Mouse (Mus musculus): ENCODE measurements around the gene Rnf130.

Rnf130 gene

DNA sequence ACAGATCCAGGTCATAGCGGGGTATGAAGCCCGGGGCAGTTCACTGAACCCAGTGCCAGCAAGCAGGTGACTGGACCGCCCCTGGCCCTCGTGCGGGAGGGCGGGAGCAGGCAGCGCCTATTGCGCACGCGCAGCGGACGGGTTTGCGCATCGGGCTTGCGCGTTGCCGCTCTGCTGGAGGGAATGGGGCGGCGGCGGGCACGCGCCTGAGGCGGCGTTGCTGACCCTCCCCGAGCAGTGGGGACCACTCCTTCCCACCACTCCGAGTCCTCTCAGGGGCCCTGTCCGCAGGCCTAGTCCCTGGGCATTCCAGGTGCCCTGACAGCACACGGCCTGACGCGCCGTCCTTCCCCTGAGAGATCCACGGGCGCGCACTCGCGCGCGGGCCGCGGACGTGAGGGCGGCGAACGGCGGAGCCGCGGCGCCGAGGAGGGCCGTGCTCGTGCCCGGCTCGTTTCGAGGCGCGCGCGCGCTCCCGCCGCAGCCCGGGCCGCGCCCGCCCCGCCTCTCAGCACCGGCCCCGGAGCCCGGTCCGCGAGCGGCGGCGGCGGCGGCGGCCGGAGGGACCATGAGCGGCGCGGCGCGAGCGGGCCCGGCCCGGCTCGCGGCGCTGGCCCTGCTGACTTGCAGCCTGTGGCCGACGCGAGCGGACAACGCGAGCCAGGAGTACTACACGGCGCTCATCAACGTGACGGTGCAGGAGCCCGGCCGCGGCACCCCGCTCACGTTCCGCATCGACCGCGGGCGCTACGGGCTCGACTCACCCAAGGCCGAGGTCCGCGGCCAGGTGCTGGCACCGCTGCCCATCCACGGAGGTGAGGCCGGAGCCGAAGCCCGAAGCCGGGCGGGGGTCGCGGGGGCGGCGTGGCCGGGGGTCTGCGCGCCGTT lies at the start of gene Rnf130:
Gene Rnf130, plus strand, starts transcription at position 514 of the 888 bp plus-strand sequence.
- in situ Hi-C loops (cut with MboI, MseI), result loop anchor here (5.0 to 10.0 kb wide), 2 partner anchors 38 to 770 kb away; no protein-coding TSS in a partner anchor

DNA sequence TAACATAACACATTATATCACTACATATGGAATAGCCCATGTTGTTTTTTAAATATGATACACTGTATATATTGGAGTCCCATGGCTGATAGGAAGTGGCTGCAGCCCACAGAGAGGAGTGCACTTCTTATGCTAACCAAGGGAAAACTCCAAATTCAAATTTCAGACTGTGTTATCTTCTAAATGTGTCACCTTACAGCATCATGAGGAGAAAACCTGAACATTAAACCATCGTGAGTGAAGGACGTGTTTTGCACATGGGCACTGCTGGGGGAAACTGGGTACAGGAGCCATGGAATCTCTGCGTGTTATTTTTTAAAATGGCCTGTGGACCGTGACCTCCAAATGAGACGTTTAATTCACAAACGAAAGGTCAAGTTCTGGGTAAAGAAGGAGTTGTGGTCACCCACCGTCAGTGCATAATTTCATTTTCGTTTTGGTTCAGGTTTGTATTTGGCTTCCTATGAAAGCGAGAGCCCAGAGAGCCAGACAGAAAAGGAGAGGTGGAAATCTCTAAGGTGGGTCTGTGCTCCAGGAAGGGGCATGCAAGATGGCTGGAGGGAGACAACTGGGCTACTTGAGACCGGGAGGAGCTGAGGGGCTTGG lies 47.1 kb upstream of the Rnf130 start:
- in situ Hi-C loops (cut with MboI, MseI), result no loop called here

DNA sequence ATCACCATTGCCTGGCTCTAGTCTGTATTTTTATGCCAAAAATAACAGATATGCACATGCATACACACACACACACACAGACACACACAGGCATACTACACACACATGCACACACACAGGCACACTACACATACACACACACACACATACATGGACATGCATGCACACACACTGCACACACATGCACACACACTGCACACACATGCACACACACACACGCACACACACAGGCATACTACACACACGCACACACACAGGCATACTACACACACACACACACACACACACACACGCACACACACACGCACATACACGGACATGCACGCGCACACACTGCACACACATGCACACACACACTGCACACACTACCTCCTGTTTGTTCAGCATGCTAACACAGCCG lies 46.2 kb upstream of the Rnf130 start:
- in situ Hi-C loops (cut with MboI, MseI), result no loop called here

DNA sequence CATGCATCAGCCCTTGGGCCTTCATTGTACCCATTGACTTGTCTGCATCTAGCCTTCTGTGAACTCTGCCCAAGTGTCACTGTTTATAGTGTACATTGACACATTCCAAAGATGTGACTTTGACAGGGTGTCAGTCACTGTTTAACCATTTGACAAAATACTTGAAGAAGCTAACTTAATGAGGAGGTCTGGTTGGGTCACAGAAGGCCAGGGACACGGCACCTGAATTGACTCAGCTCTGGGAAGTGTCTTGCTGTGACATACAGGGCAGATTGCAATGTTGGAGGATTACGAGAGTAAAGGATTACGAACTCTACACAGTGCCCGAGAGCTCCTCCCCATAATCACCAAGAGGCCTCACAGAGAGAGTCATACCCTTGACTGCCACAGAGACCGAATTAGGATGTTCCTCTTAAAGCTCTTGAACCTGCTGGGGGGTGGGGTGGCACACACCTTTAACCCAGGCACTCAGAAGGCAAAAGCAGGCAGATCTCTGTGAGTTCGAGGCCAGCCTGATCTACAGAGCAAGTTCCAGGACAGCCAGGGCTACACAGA lies 44.4 kb upstream of the Rnf130 start:
- in situ Hi-C loops (cut with MboI, MseI), result no loop called here

DNA sequence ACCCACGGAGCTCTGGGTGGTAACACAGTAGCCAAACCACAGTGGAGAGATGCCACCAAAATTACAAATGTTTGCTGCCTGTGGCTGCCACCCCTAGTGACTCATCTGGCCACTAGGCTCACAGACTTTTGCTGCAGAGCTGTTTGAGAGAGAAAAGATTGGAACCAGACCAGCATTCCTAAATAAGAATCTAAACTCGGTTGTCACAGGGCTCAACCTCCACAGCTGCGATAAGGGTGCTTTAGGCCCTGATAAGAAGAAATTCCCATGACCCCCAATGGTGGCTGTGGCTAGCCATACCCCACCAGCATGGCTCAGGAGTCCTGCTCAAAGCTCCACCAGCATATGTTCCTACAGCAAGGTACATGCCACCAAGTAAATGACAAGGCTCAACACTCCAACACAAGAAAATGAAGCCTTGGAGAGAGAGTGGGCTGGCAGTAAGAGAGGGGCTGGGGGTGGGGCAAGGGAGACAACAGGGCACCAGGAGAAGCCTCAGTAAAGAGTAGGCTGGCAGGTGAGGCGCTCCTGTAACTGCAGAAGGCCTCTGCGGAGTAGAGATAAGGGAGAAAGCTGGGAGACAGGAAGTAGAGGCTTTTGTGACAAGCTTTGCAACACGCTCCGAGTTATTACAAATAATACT lies 43.7 kb upstream of the Rnf130 start:
- in situ Hi-C loops (cut with MboI, MseI), result no loop called here

DNA sequence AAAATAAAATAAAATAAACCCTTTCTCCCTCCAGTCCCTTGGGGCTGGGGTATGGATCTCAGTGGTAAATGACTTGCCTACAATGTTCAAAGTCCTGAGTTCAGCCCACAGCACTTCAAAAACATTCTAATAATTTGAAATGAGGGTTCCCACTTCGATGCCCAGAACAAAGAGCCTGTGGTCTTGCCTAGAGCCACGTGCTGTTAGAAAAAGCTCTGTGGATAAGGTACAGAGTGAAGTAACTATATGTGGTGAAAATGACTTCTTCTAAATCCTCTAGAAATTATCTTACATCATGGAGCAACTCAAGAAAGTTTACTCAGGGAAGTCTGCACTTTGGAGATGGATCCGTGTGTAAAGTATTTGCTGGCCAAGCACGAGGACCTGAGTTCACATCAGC lies 43.1 kb upstream of the Rnf130 start:
- in situ Hi-C loops (cut with MboI, MseI), result no loop called here

DNA sequence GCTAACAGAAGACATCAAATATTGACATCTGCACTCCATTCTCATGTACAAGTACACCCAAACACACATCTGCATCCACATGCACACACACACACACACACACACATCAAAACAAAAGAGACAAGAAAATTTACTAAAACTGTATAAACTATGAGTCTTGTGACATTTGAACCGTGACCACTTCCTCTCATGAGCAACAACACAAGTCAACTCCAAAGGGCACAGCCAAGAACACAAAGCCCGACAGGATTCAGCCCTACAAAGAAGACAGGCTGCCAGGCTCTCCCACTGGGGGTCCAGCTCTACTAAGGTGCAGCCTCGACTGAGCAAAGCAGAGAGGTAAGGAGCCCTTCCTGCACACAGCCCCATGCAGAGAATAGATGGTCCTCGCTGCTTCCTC lies 42.3 kb upstream of the Rnf130 start:
- in situ Hi-C loops (cut with MboI, MseI), result no loop called here

DNA sequence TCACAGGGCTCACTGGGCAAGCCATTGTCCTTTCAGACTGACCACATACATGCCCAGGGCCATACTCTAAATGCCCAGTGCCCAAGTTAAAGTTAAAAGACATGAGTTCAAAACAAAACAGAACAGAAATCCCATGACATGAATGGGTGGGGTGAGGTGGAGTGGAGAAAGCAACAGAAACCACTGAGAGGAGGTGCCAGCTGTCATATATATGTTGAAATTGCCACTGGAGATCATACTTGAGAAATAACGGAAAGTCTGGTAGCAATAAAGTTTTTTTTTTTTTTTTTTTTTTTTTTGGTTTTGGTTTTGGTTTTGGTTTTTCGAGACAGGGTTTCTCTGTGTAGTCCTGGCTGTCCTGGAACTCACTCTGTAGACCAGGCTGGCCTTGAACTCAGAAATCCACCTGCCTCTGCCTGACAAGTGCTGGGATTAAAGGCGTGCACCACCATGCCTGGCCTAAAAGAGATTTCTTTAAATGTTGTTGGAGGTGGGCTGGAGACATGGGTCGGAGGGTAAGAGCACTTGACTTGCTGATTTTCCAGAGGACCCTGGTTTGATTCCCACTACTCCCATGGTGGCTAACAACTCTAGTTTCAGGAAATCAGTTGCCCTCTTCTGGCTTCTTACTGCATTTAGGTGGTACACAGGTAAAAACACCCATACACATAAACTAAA lies 41.1 kb upstream of the Rnf130 start:
- in situ Hi-C loops (cut with MboI, MseI), result no loop called here

DNA sequence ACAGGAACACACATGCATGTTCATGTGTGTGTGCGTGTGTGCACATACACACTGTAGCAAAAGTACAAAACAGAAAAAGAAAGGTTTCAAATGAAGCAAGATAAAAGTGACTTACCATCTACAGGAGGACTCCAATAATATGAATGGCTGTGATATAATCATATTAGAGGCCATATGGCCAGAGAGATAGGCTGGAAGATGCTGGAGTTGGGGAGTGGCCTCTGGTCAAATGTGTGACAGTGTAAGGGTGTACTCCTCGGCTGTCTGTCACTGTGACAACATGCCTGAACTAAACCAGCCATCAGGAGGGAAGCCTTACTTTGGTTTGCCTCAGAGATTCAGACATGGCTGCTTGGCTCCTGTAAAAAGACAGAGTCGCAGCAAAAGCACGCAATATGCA lies 40.1 kb upstream of the Rnf130 start:
- in situ Hi-C loops (cut with MboI, MseI), result loop anchor here (5.0 kb wide), 2 partner anchors 37 to 132 kb away; no protein-coding TSS in a partner anchor

DNA sequence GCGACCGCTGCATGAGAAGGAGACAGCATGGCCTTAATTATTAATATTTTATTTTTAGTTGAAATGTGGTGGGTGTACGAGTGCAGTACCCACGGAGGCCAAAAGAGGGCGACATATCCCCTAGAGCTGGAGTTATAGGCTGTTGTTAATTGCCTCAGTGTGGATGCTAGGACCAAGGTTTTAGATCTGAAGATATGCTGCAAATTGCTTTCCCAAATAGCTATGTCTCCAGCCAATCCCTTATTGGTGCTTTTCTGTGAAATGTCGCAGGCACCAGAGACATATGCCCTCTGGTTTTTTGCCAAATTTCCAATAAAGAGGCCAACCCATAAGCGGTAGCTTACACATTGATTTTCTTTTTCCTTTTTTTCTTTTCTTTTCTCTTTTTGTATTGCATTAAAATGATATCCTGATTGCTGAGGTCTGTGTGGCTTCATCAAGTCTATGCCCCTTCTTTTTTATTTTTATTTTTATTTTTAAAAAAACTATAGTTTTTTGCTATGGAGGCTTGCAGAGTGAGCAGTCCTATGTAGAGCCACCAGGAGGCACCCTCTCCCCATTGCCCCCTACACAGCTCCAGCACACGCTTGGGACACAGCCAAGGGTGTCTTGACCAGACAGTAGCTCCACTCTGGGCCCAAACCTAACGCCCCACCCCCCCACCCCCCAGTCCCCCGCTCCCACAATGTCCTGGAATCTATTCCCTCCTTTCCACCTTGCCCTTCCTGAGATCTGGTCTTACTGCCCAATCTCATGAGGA lies 38.7 kb upstream of the Rnf130 start:
- in situ Hi-C loops (cut with MboI, MseI), result loop anchor here (5.0 kb wide), 2 partner anchors 36 to 131 kb away; no protein-coding TSS in a partner anchor

DNA sequence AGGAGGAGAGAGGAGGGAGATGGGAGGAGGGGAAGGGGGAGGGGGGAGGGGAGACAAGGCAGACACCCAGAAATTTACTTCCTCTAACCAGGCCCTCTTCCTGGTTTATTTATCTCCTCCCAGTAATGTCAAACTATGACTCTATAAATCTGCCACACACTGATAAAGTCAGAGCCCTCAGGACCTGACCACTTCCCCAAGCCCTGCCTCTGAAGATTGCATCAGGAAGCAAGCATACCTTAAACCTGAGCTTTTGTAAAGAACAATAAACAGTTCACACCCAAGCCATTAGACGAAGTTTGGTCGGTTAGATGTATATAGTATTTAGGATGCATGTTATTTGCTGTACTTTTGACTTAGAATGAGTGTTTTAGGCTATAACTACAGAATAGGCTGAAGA lies 30.6 kb upstream of the Rnf130 start:
- in situ Hi-C loops (cut with MboI, MseI), result no loop called here

DNA sequence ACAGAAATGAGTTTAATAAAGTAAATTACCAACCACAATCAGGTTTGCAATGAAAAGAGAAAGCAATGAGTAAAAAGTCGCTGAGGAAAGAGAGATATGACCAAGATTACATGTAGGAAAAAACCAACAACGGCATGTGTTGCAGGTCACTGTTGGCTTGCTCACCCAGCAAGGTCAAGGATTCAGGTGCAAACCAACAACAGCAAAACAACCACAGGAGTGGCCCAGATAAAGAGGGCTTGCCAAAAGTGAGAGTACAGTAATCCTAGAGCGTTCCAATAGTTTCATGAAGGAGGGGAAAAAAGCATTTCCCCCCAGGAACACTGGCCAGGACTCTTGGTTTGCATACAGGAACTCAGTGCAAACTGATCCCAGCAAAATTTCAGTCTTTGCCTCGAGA lies 28.7 kb upstream of the Rnf130 start:
- in situ Hi-C loops (cut with MboI, MseI), result no loop called here

DNA sequence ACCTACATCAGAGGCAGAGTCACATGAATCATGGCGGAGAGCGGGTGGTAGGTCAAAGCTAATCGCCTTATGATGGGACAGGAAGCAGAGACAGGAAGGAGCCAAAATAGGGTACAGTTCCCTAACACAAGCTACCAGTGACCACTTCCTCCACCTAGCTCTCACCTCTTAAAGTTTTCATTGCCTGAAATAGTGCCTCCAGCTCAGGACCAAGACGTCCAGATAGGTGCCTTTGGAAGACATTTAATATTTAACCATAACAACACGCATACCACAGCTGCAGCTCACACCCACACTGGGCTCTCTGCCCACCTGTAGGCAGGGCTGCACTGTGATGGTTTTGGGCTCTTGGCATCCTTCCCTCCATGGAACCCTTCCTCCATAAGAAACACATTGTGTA lies 27.8 kb upstream of the Rnf130 start:
- in situ Hi-C loops (cut with MboI, MseI), result no loop called here

DNA sequence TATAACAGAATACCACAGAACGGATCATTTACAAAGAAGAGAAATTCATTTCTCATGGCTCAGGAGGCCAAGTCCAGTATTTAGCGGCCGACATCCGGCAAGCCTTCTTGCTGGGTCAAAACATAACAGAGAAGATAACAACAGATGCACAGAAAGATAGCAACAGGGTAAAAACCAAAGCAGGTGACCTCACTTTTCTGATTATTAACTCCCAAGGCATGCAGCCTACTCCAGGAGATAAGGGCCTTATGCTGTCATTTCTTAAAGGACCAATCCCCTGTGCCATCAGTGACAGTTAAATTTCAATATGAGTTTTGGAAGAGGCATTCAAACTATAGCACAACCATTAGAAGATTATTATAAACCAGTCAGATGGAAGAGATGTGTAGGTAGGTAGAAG lies 22.3 kb upstream of the Rnf130 start:
- in situ Hi-C loops (cut with MboI, MseI), result no loop called here

DNA sequence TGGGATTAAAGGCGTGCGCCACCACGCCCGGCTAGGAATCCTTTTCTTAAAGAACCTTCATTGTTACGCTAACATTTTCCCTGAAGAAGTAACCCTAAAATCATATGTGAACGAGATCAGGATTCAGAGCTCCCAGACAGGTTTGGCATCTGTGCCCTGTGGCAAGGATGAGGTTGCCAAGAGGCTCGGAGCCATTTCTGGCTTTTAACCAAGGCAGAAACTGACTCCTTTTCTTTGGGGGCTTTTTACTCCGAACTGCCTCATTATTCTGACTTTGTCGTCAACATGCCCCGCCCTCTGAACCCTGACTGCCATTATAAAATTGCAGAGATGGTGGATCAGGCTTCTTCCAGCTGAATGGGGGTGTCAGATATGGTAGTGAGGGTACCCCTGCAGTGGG lies 17.4 kb upstream of the Rnf130 start:
- in situ Hi-C loops (cut with MboI, MseI), result no loop called here

DNA sequence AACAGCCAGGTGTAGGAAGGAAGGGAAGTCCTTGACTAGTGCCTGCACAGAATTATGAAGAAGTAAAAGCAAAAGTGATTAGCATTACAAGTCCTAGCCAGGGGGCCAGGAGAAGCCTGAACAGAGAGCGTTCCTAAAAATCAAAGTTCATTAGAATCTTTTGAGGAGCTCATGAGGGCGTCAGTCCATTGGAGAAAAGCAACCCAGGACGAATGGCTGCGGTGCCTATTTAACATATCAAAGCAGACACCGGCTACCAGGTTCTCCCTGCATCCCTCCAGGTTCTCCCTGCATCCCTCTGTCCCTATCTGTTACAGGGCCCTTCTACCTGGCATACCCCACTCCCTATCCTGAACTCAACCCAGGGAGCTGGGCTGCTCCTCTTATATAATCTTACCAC lies 16.9 kb upstream of the Rnf130 start:
- in situ Hi-C loops (cut with MboI, MseI), result no loop called here

DNA sequence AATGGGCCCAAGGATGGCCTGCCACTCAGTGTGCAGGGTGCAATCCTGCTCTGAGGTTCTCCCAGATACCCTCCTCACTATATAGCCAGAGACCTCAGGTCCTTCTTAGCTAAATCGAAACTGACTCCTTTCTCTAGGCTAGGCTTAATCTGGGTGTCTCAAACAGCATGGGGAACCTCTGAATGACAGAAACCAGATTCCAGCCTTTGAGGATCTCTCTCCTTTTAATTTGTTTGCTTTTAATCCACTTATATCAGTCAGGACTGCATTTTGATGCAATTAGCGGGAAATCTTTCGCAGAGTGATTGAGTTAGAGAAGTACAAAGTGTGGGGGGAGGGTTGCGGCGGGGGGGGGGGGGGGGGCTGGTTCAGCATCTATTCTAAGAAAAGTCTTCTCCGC lies 12.1 kb upstream of the Rnf130 start:
- in situ Hi-C loops (cut with MboI, MseI), result no loop called here

DNA sequence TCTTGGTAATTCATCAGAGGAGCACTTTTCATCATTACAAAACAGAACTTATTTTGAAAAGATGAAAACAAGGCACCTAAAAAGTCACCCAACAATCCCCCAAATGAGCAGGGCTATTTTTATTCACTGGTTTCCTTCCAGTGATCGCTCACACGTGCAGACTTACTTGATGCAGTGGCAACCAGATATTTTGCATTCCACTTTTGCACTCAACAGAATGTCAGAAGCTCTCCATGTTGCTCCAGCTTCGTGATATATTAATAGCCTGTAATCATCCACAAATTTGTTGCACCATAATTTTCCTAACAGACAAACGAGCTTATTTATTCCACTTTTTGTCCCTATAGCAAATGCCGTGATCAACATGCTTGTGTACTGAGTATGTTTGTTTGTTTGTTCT lies 8.6 kb upstream of the Rnf130 start:
- in situ Hi-C loops (cut with MboI, MseI), result no loop called here

DNA sequence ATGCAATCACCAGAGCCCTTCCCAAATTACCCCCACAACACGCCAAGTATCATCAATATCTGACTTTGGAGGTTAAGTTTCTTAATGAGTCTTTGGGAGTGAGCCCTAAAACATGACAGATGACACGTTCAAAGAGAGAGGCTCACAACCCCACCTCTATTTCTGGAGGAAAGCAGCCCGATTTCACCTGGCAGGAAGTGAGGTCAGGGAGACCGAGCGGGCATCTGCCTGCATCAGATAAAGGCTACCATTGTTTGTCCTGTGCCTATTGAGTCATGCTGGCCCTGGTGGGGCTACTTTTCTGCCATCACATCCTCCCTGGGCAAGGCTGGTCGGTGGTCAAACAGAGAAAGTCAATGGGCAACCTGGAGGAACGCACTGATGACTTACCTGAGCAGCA lies 7.6 kb upstream of the Rnf130 start:
- in situ Hi-C loops (cut with MboI, MseI), result no loop called here

DNA sequence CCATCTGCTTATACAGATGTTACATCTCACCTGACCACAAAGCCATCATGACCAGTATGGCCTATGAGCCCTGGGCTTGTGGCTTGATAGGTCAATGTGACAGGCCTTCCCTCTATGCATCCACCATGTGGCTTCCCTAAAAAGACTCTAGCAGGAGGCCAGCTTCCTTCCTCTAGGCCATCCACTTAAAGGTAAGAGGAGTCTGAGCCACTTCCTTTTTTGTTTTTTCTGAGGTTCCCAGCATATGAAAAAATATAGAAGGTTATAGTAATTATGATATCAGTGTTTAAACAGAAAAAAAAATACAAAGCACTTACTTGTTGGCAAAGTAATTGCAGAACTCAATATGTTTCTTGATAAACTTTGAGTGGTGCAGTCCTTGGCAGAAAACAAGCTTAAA lies 6.3 kb upstream of the Rnf130 start:
- in situ Hi-C loops (cut with MboI, MseI), result no loop called here

DNA sequence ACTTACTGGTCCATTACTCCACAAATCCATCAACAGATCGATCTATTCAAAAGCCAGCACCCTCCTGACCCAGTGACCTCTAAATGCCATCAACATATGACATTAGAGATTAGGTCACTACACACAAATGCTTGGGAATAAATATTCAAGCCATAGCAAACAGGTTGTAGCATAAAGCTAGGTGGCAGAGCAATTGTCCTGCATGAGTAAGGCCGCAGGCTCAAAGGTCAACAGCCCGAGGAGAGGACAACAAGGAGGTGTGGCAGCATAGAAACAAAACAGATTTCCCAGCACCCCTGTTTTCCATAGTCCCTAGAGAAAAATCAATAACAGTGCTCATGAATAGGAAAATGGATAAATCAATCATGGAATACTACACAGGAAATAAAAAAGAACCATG lies 3.1 kb upstream of the Rnf130 start:
- in situ Hi-C loops (cut with MboI, MseI), result loop anchor here (5.0 to 10.0 kb wide), 2 partner anchors 35 to 767 kb away; no protein-coding TSS in a partner anchor

Data from T-helper 2 cell (primary cell).